Mouse (Mus musculus): Measurements from ENCODE around the gene Nfkb1. TPM values are rescaled to one million over a fixed set of nuclear protein-coding genes. Genes with fewer than 3 reads are reported as not detected.
A peak's percentile ranks its signal among the peaks of the same experiment; 100 is the strongest.

Nfkb1 gene
- polyA plus RNA-seq, 1 experiment: 50.3 TPM

DNA sequence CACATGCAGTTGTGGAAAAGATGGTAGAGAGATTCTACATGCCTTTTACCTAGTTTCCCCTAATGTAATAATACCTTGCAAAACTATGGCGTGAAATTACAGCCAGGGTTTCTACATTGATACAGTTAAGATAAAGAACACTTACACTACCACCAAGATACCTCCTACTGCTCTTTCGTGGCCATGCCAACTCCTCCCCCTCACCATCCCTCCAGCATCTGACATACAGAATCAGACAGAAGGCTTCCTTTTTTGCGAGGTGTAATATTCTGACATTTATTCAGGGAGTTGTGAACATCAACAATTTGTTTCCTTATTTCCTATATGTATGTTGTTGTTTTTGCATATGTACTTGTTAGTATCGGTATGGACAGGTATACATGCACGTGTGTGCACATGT is 11.3 kb upstream of the Nfkb1 start:
- DNase-seq (ENCODE audit: low spot score): no peak

GRCm38 (mm10) chr3:135699523-135700264 is 8.3 kb upstream of the Nfkb1 start:
- no peak for DNase-seq (ENCODE audit: low spot score)

GRCm38 (mm10) chr3:135698466-135698975 is 7.2 kb upstream of the Nfkb1 start:
- no peak for DNase-seq (ENCODE audit: low spot score)

- DNase-seq (ENCODE audit: low spot score): no peak
Measured at GRCm38 (mm10) chr3:135696262-135696661, 4.9 kb upstream of the Nfkb1 start.

DNA sequence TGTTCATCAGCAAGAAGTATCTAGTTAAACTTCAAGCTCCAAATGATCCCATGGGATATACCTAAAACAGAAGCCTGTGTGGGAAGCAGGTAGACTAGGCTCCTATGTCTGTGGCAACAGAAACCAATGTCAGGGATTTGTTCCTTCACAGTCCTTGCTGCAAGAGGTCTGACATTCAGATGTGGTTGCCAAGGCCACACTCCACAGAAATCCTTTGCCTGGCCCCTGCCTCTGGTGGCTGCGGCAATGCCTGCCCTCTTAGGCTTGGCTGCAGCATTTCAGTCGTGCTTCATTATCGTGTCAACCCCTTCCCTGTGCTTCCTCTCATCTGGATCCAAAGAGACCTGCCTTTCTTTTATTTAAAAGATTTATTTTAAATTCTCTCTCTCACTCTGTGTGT is 1.7 kb upstream of the Nfkb1 start:
- no peak for DNase-seq (ENCODE audit: low spot score)

GRCm38 (mm10) chr3:135690568-135691190 is 668 bp downstream of the Nfkb1 start:
- peak; percentile 68 for DNase-seq (ENCODE audit: low spot score)

DNA sequence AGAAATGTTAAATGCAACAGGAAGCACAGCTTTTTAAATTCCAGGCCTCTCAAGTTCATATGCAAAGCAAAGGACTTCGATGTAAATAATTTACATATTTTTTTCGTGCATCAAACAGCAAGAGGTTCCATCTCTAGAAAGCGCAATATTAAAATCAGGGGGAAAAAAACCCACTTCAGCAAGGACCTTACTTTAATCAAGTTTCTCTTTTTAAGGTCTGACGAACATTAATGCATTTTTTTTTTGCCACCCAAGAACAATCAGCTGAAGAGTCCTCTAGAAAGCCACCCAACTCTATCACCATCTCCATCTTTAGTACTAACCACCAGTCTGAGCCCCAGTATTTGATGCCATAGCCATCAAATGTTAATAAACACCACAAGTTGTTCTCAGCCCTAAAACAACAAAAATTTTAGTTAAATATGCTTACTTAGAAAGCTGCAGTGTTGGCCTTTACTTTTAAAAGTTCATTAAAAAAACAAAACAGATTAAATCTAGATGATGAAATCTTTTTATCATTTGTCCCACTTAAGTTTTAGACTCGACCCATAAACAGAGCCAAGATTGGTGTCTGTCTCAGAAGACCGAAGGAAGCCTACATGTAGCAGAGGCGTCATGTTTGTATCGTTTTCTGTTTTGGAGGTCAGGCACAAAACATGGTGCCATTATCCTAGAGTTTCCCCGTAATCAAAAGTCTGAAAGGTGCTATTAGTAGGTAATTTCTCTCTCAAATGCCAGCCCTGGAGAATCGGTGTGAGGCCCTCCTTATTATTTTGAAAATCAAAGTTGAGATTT is 1.4 kb downstream of the Nfkb1 start:
- no peak for DNase-seq (ENCODE audit: low spot score)

DNA sequence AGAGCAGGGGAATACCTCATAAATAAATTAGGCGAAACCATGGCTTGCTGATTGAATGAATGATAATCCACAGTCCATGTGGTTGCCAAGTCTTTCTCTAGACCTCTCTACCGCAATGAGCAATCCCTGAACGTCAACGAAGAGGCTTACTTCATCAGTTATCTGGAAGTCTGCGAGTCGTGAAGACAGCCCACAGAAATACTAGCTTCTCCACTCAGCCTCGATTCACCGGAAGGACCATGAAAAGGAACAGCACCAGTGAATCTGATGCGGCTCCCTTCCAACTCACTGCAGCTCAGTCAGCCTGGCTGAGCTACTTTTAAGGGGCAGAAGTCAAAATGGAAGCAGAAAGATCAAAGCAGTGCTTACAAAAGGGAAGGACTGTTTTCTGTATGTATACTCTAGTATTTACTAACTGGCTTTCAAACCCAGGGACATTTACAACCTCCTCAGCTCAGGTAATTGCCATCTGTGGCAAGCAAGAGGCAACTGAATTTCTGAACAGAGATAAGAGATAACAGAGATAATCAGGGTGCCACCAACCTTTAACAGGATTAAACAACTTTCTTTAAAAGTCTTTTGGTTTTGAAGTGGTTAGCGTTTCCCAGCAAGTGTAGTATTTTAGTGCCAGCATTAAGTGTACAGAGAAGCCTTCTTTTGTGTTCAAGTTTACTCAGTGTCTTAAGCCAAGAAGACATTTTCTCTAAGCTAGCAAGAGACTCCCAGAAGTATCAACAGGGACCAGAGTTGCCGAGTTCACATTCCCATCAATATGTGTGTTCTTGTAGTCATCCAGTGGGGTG is 2.2 kb downstream of the Nfkb1 start:
- no peak for DNase-seq (ENCODE audit: low spot score)

DNA sequence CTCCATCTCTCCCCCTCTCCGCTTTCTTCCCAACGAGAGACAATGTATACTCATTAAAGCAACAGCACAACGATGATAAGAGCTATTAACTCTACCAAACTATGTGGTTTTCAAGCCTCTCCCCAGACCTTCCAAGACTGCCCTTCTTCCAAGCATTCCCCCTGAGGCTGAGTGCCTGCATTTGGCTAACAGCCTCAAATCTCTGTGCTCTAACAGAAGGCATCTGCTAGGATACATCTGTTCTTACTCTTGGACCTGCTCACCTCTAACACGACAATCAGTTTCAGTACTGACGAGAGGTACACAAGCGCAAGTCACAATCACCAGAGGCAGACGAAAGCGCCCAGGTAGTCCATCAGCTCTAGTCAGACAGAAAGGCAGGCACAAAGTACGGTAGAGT is 3.4 kb downstream of the Nfkb1 start:
- no peak for DNase-seq (ENCODE audit: low spot score)

DNA sequence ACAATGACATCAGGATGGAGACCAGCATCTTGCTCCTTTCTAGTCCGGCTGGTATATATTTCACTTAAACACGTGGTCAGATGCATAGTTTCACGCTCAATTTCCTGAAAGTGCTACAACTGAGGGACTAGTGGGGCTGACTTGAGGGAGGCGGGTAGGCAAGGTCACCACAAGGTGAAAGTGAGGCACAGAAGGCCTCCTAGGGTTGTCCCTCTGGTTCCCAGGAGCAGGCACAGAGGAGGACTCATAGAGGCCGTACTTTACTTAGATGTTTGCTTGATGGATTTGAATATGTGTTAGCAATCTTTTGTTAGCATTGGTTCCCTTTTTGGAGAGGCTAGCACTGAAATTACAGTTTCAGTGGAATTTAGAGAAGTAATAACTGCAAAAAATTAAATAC is 4.9 kb downstream of the Nfkb1 start:
- DNase-seq (ENCODE audit: low spot score): no peak

GRCm38 (mm10) chr3:135683275-135683674 is 8.1 kb downstream of the Nfkb1 start:
- DNase-seq (ENCODE audit: low spot score): no peak

DNA sequence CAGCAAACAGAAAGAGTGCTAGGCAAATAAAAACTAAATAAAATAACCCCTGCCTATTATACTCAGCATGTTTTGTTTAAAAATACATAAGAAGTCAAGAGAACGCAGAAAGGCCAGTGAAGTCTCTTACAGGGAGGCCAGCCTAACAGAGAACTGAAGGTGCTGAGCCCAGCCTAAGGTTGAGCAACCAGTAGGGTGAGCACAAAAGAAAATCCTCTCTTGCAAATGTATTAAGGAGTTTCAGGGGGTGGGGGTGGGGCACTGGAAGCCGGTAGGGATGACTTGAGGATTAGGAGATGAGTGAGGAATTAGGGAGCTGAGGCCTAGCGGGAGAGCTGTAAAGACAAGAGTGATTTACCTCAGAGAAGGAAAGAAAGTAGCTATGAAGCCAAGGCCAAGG is 9.1 kb downstream of the Nfkb1 start:
- DNase-seq (ENCODE audit: low spot score): no peak

DNA sequence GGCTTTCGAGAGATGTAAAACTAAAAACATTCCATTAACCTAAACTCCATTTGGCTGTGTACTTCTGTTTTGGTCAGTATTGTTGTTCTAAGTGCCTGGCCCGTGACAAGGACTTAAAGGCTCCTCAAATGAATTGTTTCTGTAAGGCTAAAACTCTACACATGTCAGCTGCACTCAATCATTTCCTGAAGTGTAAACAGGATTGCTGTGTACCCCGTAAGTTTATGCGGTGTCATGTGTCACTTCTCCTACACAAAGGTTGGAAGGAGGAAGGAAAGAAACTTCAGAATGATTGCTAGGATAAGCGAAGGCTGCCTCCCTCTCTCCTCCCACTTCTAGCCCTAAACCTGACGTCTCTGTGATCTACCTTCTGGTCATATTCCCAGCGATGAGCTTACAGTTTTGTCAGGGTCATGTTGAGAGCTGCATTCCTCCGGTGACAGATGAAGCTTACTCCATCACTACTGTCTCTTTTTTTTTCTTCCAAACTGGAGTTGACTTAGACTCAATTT is 10.0 kb downstream of the Nfkb1 start:
- DNase-seq (ENCODE audit: low spot score): no peak

DNA sequence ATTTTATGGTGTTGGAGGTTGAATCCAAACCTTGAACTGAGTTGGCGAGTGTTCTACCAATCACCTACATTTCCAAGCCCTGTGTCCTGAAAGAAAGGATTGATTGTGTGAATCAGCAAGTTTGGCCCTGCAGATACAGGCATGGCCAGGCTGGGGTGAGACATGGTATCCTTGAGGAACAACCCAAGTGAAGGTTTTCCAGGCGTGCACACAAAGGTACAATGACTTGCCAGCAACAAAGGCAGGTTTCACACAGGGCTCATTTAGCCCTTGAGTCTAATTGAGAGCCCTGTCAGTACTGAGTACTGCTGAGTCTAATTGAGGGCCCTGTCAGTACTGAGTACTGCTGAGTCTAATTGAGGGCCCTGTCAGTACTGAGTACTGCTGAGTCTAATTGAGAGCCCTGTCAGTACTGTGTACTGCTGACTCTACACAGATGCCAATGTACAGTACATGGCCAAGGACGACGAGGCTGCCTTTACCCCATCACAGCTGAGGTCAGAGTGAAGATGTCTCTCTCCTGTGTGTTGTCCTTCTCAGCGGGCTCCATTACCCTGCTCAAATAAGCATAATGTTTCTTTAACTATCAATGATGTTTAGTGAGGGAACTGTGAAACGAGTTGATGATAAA is 11.0 kb downstream of the Nfkb1 start:
- DNase-seq (ENCODE audit: low spot score): no peak

DNA sequence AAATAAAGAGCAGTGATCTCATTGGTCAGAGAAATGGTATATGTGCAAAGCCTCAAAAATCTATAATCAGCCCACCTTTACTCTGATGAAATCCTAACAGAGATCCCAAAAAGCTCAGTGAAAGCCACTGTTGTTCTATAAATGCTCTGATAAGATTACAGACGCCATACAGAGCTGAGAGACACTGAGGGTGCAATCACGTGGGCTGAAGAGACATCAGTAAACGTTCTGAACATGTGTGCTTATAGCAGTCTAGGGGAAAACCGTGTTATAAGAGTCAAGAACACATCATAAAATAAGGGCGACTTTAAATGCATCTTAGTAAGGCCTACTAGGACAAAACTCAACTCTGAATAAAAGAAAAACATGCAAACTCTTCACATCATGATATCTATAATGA is 14.3 kb downstream of the Nfkb1 start:
- no peak for DNase-seq (ENCODE audit: low spot score)

- DNase-seq (ENCODE audit: low spot score): no peak
Measured at GRCm38 (mm10) chr3:135676364-135676763, 15.0 kb downstream of the Nfkb1 start.

DNA sequence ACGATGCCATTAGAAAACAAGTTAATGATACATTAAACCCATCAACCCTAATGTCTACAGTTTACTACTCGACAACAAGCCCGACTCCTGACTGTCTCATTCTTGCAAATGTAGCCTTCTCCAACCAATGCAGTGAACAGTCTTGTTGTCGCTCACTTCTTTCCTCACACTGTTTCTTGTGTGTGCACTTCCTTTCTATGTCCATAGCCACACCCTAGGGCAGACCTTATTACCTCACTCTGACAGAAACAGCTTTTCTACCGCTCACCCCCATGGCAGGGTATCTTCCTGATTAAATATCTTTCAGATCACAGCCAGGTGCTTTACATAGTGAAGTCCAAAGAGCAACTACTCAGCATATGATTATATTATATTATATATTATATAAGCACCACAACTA is 15.9 kb downstream of the Nfkb1 start:
- no peak for DNase-seq (ENCODE audit: low spot score)

- no peak for DNase-seq (ENCODE audit: low spot score)
Measured at GRCm38 (mm10) chr3:135674716-135675392, 16.5 kb downstream of the Nfkb1 start.

DNA sequence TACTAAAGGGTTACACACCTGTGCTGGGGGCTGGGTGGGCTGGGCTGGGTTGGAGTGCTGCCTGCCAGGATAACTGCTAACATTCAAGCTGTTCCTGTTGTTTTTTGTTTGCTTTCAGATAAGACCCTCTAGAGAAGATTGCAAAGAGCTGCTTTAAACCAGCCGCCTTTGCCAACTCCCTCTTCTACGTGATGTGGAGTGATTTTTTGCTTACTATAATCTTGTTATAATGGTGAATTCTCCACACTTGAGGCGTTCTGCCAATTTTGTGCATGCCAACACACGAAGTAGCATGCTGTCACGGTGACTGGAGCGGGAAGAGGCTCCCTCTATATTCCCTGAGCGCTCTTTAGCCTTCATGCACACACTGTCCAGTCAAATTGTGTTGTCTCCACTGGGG is 17.7 kb downstream of the Nfkb1 start:
- DNase-seq (ENCODE audit: low spot score): no peak

GRCm38 (mm10) chr3:135673041-135673440 is 18.3 kb downstream of the Nfkb1 start:
- no peak for DNase-seq (ENCODE audit: low spot score)

DNA sequence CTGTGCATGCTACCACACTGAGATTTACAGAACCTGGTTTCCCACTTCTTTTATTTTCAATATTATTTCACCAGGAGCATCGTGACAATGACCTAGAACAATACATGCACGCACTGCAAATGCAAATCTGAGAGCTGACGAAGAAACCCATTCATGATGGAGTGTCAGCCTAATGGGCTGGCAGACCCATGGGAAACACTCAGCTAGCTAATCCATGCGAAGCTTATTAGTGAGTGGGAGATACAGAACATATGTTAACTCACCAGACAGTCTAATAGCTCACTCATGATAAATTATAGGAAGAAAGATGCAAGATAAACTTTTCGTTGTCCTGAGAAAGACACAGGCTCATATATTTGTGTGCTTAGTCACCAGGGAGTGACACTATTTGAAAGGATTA is 19.2 kb downstream of the Nfkb1 start:
- no peak for DNase-seq (ENCODE audit: low spot score)
